Mouse (Mus musculus) limb, embryonic 10.5 days (tissue): ENCODE data around the gene Ap3d1. TPM values are rescaled to one million over a fixed set of nuclear protein-coding genes. Genes with fewer than 3 reads are reported as not detected.

ENCODE experiments used
- DNase-seq: peaks from one replicate; pipeline ENCODE4 v3.0.0-alpha.2; 2017; ENCODE audit warnings: low spot score
- H3K27ac ChIP-seq: fragments of 300-500 bp; sonication (generic); 2 replicates; pipeline ENCODE4 v1.5.1; 2016; ENCODE audit warnings: mild to moderate bottlenecking
- H3K27me3 ChIP-seq: fragments of 300-500 bp; sonication (generic); 2 replicates; pipeline ENCODE4 v1.6.1; 2016; ENCODE audit warnings: low read depth, mild to moderate bottlenecking; ENCODE audit not compliant: poor library complexity, severe bottlenecking
- H3K36me3 ChIP-seq: fragments of 300-500 bp; sonication (generic); 2 replicates; pipeline ENCODE4 v1.6.1; 2016; ENCODE audit warnings: mild to moderate bottlenecking, moderate library complexity
- H3K4me1 ChIP-seq: fragments of 300-500 bp; sonication (generic); 2 replicates; pipeline ENCODE4 v1.6.1; 2016
- H3K4me3 ChIP-seq: fragments of 300-500 bp; sonication (generic); 2 replicates; pipeline ENCODE4 v1.5.1; 2016; ENCODE audit warnings: mild to moderate bottlenecking, moderate library complexity
- H3K9me3 ChIP-seq: fragments of 300-500 bp; sonication (generic); replicated peaks from 2 replicates; pipeline ENCODE4 v1.6.1; 2016; ENCODE audit warnings: mild to moderate bottlenecking
- WGBS: fragments of 180-500 bp; shearing (Covaris S2); methylation state at CpG from one replicate; pipeline ENCODE4 v1.1.7; 2016; 5-methylcytosine and 5-hydroxymethylcytosine counted together
- polyA plus RNA-seq: library from polyadenylated mRNA; unstranded; fragments of >200 nt; fragmentation: Nextera tagmentation; extraction: Ambion mirVana; gene quantifications from 2 replicates; pipeline ENCODE4 v1.2.1, GENCODE M21; 2016

The Ap3d1 gene
- 54.6 and 60.6 TPM in 2 replicates for polyA plus RNA-seq

GRCm38 (mm10) chr10:80742180-80742978 lies at the start of gene Ap3d1:
Ap3d1 (minus strand) TSS chr10:80742264.
- H3K27ac ChIP-seq: peak within 1 kb of the TSS; percentile 94
- H3K27me3 ChIP-seq: no peaks in the 10 kb centered on the region
- WGBS: 2% methylated on average over 25 of the region's 25 CpGs
- H3K9me3 ChIP-seq: no peaks in the 10 kb centered on the region
- peak; percentile 92 for DNase-seq
- peak within 1 kb of the TSS; percentile 98 for H3K4me3 ChIP-seq
- peaks cover 28% of the 10 kb centered on the region for H3K4me1 ChIP-seq
- peaks cover 18% of the 10 kb centered on the region for H3K36me3 ChIP-seq

GRCm38 (mm10) chr10:80791476-80792174 lies 49.6 kb upstream of the Ap3d1 start:
- peaks cover 100% of the 10 kb centered on the region for H3K36me3 ChIP-seq
- DNase-seq: no peak
- H3K27ac ChIP-seq: peak overlapping the region; percentile 1

GRCm38 (mm10) chr10:80790761-80791404 lies 48.8 kb upstream of the Ap3d1 start:
- Histone ChIP-seq H3K36me3 (peaks cover 100% of the 10 kb centered on the region), H3K27ac (no peak overlapping the region), H3K4me3 (peak overlapping the region; percentile 4; the same call in 1 of the 2 replicates), H3K4me1 (peaks cover 21% of the 10 kb centered on the region; the same call in 1 of the 2 replicates), H3K9me3 (no peaks in the 10 kb centered on the region), H3K27me3 (no peaks in the 10 kb centered on the region)
- WGBS: 84% methylated on average over 19 of the region's 19 CpGs
- no peak for DNase-seq

More at GRCm38 (mm10) chr10:80791476-80792174, 49.6 kb upstream of the Ap3d1 start:
- Histone ChIP-seq H3K9me3 (no peaks in the 10 kb centered on the region), H3K4me1 (peaks cover 28% of the 10 kb centered on the region), H3K4me3 (peak overlapping the region; percentile 13), H3K27me3 (no peaks in the 10 kb centered on the region)
- 83% methylated on average over 33 of the region's 33 CpGs for WGBS

- H3K4me3 ChIP-seq: no peak overlapping the region
- 81% methylated on average over 2 of the region's 2 CpGs for WGBS
Measured at GRCm38 (mm10) chr10:80787517-80787916, 45.5 kb upstream of the Ap3d1 start.

GRCm38 (mm10) chr10:80785963-80786362 lies 43.9 kb upstream of the Ap3d1 start:
- no peak for DNase-seq
- peaks cover 100% of the 10 kb centered on the region for H3K36me3 ChIP-seq
- H3K27ac ChIP-seq: no peak overlapping the region
- no peaks in the 10 kb centered on the region for H3K9me3 ChIP-seq
- 0 out of 2 replicates have a peak overlapping the region, but pooled peaks have one; percentile 1 for H3K4me3 ChIP-seq
- H3K27me3 ChIP-seq: no peaks in the 10 kb centered on the region
- peaks cover 6% of the 10 kb centered on the region; the same call in 1 of the 2 replicates for H3K4me1 ChIP-seq
- WGBS: 94% methylated on average over 11 of the region's 11 CpGs

More at GRCm38 (mm10) chr10:80787517-80787916, 45.5 kb upstream of the Ap3d1 start:
- Histone ChIP-seq H3K27me3 (no peaks in the 10 kb centered on the region), H3K9me3 (no peaks in the 10 kb centered on the region), H3K4me1 (peaks cover 15% of the 10 kb centered on the region; the same call in 1 of the 2 replicates), H3K36me3 (peaks cover 100% of the 10 kb centered on the region), H3K27ac (no peak overlapping the region)
- DNase-seq: no peak

- Histone ChIP-seq H3K9me3 (no peaks in the 10 kb centered on the region), H3K4me1 (no peaks in the 10 kb centered on the region), H3K36me3 (peaks cover 100% of the 10 kb centered on the region), H3K4me3 (no peak overlapping the region), H3K27me3 (no peaks in the 10 kb centered on the region), H3K27ac (no peak overlapping the region)
- DNase-seq: no peak
- WGBS: 94% methylated on average over 12 of the region's 12 CpGs
Measured at GRCm38 (mm10) chr10:80784871-80785270, 42.8 kb upstream of the Ap3d1 start.

- WGBS: 97% methylated on average over 2 of the region's 2 CpGs
- no peak overlapping the region for H3K27ac ChIP-seq
- no peak for DNase-seq
- 0 out of 2 replicates have a peak overlapping the region, but pooled peaks have one; percentile 2 for H3K4me3 ChIP-seq
- no peaks in the 10 kb centered on the region for H3K27me3 ChIP-seq
- H3K9me3 ChIP-seq: no peaks in the 10 kb centered on the region
- H3K4me1 ChIP-seq: no peaks in the 10 kb centered on the region
- peaks cover 100% of the 10 kb centered on the region for H3K36me3 ChIP-seq
Measured at GRCm38 (mm10) chr10:80784302-80784701, 42.2 kb upstream of the Ap3d1 start.

- no peak overlapping the region for H3K27ac ChIP-seq
- H3K9me3 ChIP-seq: no peaks in the 10 kb centered on the region
- H3K36me3 ChIP-seq: peaks cover 100% of the 10 kb centered on the region
- no peaks in the 10 kb centered on the region for H3K27me3 ChIP-seq
- H3K4me1 ChIP-seq: peaks cover 2% of the 10 kb centered on the region; the same call in 1 of the 2 replicates
- no peak for DNase-seq
- H3K4me3 ChIP-seq: no peak overlapping the region
Measured at GRCm38 (mm10) chr10:80779565-80779964, 37.5 kb upstream of the Ap3d1 start.

- WGBS: 92% methylated on average over 5 of the region's 5 CpGs
- H3K4me3 ChIP-seq: no peak overlapping the region
- no peak overlapping the region for H3K27ac ChIP-seq
- H3K9me3 ChIP-seq: no peaks in the 10 kb centered on the region
- H3K4me1 ChIP-seq: peaks cover 19% of the 10 kb centered on the region
- H3K36me3 ChIP-seq: peaks cover 100% of the 10 kb centered on the region
- H3K27me3 ChIP-seq: no peaks in the 10 kb centered on the region
- no peak for DNase-seq
Measured at GRCm38 (mm10) chr10:80777123-80777522, 35.1 kb upstream of the Ap3d1 start.

- no peak overlapping the region for H3K27ac ChIP-seq
- 84% methylated on average over 6 of the region's 6 CpGs for WGBS
- H3K36me3 ChIP-seq: peaks cover 100% of the 10 kb centered on the region
- H3K9me3 ChIP-seq: no peaks in the 10 kb centered on the region
- peaks cover 19% of the 10 kb centered on the region for H3K4me1 ChIP-seq
- H3K27me3 ChIP-seq: no peaks in the 10 kb centered on the region
- DNase-seq: no peak
- no peak overlapping the region for H3K4me3 ChIP-seq
Measured at GRCm38 (mm10) chr10:80776358-80776869, 34.4 kb upstream of the Ap3d1 start.

- Histone ChIP-seq H3K27me3 (no peaks in the 10 kb centered on the region), H3K9me3 (no peaks in the 10 kb centered on the region), H3K4me3 (no peak overlapping the region), H3K27ac (no peak overlapping the region), H3K4me1 (peaks cover 19% of the 10 kb centered on the region), H3K36me3 (peaks cover 100% of the 10 kb centered on the region)
- DNase-seq: no peak
- WGBS: 88% methylated on average over 4 of the region's 4 CpGs
Measured at GRCm38 (mm10) chr10:80775731-80776130, 33.7 kb upstream of the Ap3d1 start.

- Histone ChIP-seq H3K27ac (no peak overlapping the region), H3K4me3 (no peak overlapping the region), H3K27me3 (no peaks in the 10 kb centered on the region), H3K4me1 (peaks cover 19% of the 10 kb centered on the region), H3K36me3 (peaks cover 100% of the 10 kb centered on the region), H3K9me3 (no peaks in the 10 kb centered on the region)
- DNase-seq: no peak
- WGBS: 82% methylated on average over 4 of the region's 4 CpGs
Measured at GRCm38 (mm10) chr10:80774981-80775380, 32.9 kb upstream of the Ap3d1 start.
